30 mouse cellular contexts compared by ENCODE assay signal in the genomic region with DNA sequence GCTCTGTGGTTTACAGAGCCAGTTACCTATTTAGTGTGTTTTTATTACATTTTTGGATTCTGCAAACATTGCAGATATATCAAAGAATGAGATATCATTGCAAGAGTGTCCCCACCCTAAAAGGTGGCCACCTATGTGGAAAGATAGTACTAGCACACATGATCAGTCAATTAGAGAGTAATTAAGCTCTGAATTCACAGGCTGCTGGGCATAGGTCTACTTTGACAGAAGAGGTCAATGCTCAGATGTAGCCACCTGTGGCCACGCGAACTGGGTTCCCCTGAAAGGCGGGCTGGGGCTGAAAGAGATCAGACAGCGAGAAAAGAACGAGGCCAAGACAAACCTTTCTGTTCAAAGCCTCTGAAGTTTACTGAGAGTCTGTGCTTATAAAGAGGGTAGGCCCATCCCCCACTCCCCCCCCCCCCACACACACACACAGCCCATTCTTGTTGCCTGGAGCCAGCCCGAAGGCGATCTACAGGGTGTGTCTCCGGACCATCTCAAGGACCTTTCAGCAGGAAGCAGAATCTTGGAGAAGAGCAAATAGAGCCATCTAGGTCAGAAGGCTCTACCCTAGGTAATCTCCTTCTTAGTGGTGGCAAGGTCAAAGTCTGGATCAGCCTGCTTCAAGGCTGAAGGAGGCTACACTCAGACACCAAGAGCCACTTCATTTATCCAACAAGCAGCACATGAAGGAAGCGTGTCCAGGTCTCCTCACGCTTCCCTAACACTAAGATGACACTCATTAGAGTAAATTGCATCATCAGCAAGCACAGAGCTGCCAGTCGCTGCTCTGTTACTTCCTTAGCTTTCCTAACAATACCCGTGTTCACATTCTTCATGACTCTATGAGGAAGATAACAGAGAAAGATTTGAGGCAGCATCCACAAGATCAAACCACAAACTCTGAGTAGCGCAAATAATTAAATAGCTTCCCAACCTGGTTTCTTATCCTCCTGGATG. TPM values are rescaled to one million over a fixed set of nuclear protein-coding genes. Genes with fewer than 3 reads are reported as not detected.
A peak's percentile ranks its signal among the peaks of the same experiment; 100 is the strongest.
DNase-seq lines count a peak whose midpoint lies in the region; ATAC-seq and TF ChIP-seq lines count a peak whose summit lies in the region.
"Had no signal": no experiment of that assay in that cellular context is flagged by ENCODE, and none has a peak within 500 bp of the region (broad histone marks: within the 10 kb centered on the region; RNA-seq: fewer than 3 reads in every experiment).

No protein-coding gene starts in this region.

- H3K9ac ChIP-seq in intestine, postnatal 0 days (ENCODE audit: low read depth, low read length) = no peak overlapping the region
- H3K9ac ChIP-seq: embryonic facial prominence, embryonic 15.5 days; forebrain, embryonic 12.5 days; forebrain, postnatal 0 days; heart, embryonic 15.5 days; limb, embryonic 12.5 days; liver, embryonic 15.5 days; lung, embryonic 14.5 days; midbrain, embryonic 15.5 days; neural tube, embryonic 12.5 days had no signal

- H3K4me2 ChIP-seq in intestine, postnatal 0 days (replicated peaks; ENCODE audit: low read depth) = no peak overlapping the region
- H3K4me2 ChIP-seq: embryonic facial prominence, embryonic 15.5 days; forebrain, embryonic 12.5 days; heart, embryonic 15.5 days; limb, embryonic 12.5 days; liver, embryonic 15.5 days; lung, embryonic 14.5 days; midbrain, embryonic 15.5 days; neural tube, embryonic 12.5 days had no signal

- H3K9me3 ChIP-seq in intestine, postnatal 0 days (ENCODE audit: control insufficient read depth) = no peaks in the 10 kb centered on the region
- H3K9me3 ChIP-seq: embryonic facial prominence, embryonic 10.5 days; embryonic facial prominence, embryonic 15.5 days; forebrain, embryonic 12.5 days; heart, embryonic 10.5 days; heart, embryonic 15.5 days; limb, embryonic 12.5 days; liver, embryonic 15.5 days; midbrain, embryonic 10.5 days; midbrain, embryonic 15.5 days; neural tube, embryonic 12.5 days had no signal

- no peak for TF ChIP-seq POLR2A in kidney, adult 2 months (IDR thresholded peaks at IDR 0.05; ENCODE audit: low read depth, low read length)
- TF ChIP-seq POLR2A in bone marrow macrophage, adult 2 months (IDR thresholded peaks at IDR 0.05; ENCODE audit: borderline replicate concordance, low read depth, low read length) = no peak

- no peaks in the 10 kb centered on the region for H3K36me3 ChIP-seq in kidney, adult 2 months (ENCODE audit: control insufficient read depth, insufficient read depth, low read length)
- H3K36me3 ChIP-seq in intestine, postnatal 0 days (ENCODE audit: control insufficient read depth, insufficient read depth) = no peaks in the 10 kb centered on the region
- H3K36me3 ChIP-seq: embryonic facial prominence, embryonic 10.5 days; embryonic facial prominence, embryonic 15.5 days; forebrain, embryonic 12.5 days; heart, embryonic 10.5 days; heart, embryonic 15.5 days; limb, embryonic 12.5 days; liver, embryonic 15.5 days; midbrain, embryonic 10.5 days; midbrain, embryonic 15.5 days; neural tube, embryonic 12.5 days had no signal

- peak; percentile 33; the same call in 1 of the 2 replicates for ATAC-seq in intestine, postnatal 0 days
- ATAC-seq: CD4-positive, CD25-positive, alpha-beta regulatory T cell, adult 4 months; forebrain, postnatal 0 days; hindbrain, postnatal 0 days; midbrain, embryonic 15.5 days had no signal

- H3K27me3 ChIP-seq in kidney, adult 2 months (replicated peaks; ENCODE audit: control insufficient read depth, insufficient read depth, low read length) = no peaks in the 10 kb centered on the region
- H3K27me3 ChIP-seq in intestine, postnatal 0 days (replicated peaks; ENCODE audit: control insufficient read depth, insufficient read depth, low read length) = no peaks in the 10 kb centered on the region
- H3K27me3 ChIP-seq: embryonic facial prominence, embryonic 15.5 days; forebrain, embryonic 12.5 days; heart, embryonic 15.5 days; limb, embryonic 12.5 days; liver, embryonic 15.5 days; midbrain, embryonic 15.5 days; neural tube, embryonic 12.5 days had no signal

- no peak for TF ChIP-seq CTCF in kidney, adult 2 months (conservative IDR thresholded peaks at IDR 0.05; ENCODE audit: insufficient read depth, insufficient read length, low read depth, low read length)
- no peak for TF ChIP-seq CTCF in bone marrow macrophage, adult 2 months (IDR thresholded peaks at IDR 0.05; ENCODE audit: low read depth, low read length)
- TF ChIP-seq CTCF in intestine, postnatal 0 days (IDR thresholded peaks at IDR 0.05; ENCODE audit: low read depth) = no peak

- no peak overlapping the region; the same call in 1 of the 2 replicates for H3K27ac ChIP-seq in kidney, adult 2 months (ENCODE audit: insufficient read depth, low read depth, low read length)
- H3K27ac ChIP-seq in bone marrow macrophage, adult 2 months (ENCODE audit: insufficient read depth, low read depth, low read length) = peak overlapping the region; percentile 59
- H3K27ac ChIP-seq in intestine, postnatal 0 days (ENCODE audit: low read depth, low read length) = no peak overlapping the region
- H3K27ac ChIP-seq: embryonic facial prominence, embryonic 10.5 days; embryonic facial prominence, embryonic 15.5 days; forebrain, embryonic 12.5 days; heart, embryonic 10.5 days; heart, embryonic 15.5 days; hindbrain, postnatal 0 days; left cerebral cortex, adult 2 months; limb, embryonic 12.5 days; liver, embryonic 15.5 days; midbrain, embryonic 10.5 days; midbrain, embryonic 15.5 days; neural tube, embryonic 12.5 days had no signal

- DNase-seq in kidney, adult 2 months = peak; percentile 22
- DNase-seq in kidney, adult 8-10 months = no peak
- no peak for DNase-seq in lung, postnatal 25 days (ENCODE audit: low spot score)
- no peak for DNase-seq in B cell, adult 2 months
- no peak for DNase-seq in neural tube, embryonic 10.5 days (ENCODE audit: extremely low spot score, low spot score)
- DNase-seq: adrenal gland, postnatal 14 days; cerebellum, adult 18-20 months; cerebellum, postnatal 14 days; forebrain, postnatal 0 days; lung, embryonic 14.5 days; lung, postnatal 4 days; right cerebral cortex, adult 18-20 months; spleen, adult 18-20 months; thymus, adult 18-20 months; thymus, postnatal 25 days had no signal

- peaks cover 11% of the 10 kb centered on the region for H3K4me1 ChIP-seq in kidney, adult 2 months (ENCODE audit: control insufficient read depth, insufficient read depth, low read length)
- peaks cover 56% of the 10 kb centered on the region for H3K4me1 ChIP-seq in bone marrow macrophage, adult 2 months (ENCODE audit: control insufficient read depth, insufficient read depth, low read length)
- H3K4me1 ChIP-seq in intestine, postnatal 0 days (replicated peaks; ENCODE audit: control insufficient read depth, insufficient read depth, low read length) = no peaks in the 10 kb centered on the region
- H3K4me1 ChIP-seq: embryonic facial prominence, embryonic 10.5 days; embryonic facial prominence, embryonic 15.5 days; forebrain, embryonic 12.5 days; heart, embryonic 10.5 days; limb, embryonic 12.5 days; liver, embryonic 15.5 days; midbrain, embryonic 15.5 days; neural tube, embryonic 12.5 days had no signal

- H3K4me3 ChIP-seq in kidney, adult 2 months (ENCODE audit: insufficient read depth, low read depth, low read length) = no peak overlapping the region
- H3K4me3 ChIP-seq in bone marrow macrophage, adult 2 months (ENCODE audit: insufficient read depth, low read length) = no peak overlapping the region
- no peak overlapping the region for H3K4me3 ChIP-seq in intestine, postnatal 0 days (ENCODE audit: low read depth, low read length)
- H3K4me3 ChIP-seq: embryonic facial prominence, embryonic 10.5 days; embryonic facial prominence, embryonic 15.5 days; forebrain, embryonic 12.5 days; heart, embryonic 10.5 days; heart, embryonic 15.5 days; left cerebral cortex, adult 2 months; limb, embryonic 12.5 days; liver, embryonic 15.5 days; midbrain, embryonic 10.5 days; midbrain, embryonic 15.5 days; neural tube, embryonic 12.5 days had no signal

- 70% methylated on average over 13 of the region's 13 CpGs for WGBS in kidney, adult 2 months
- 61% methylated on average over 13 of the region's 13 CpGs for WGBS in intestine, postnatal 0 days

RNA-seq across cellular contexts. Expression of a gene that starts 19.7 kb away (rescaled TPM):
- 3.9 and 6.5 TPM in 2 replicates for polyA plus RNA-seq in kidney, adult 2 months (2012; rRNA removed)
- polyA plus RNA-seq in bone marrow macrophage, adult 2 months (2012; ENCODE audit: insufficient read depth, insufficient read length, missing spikeins) = 54.3 and 72.2 TPM in 2 replicates
- polyA plus RNA-seq in intestine, postnatal 0 days (2015; fragmentation: Nextera tagmentation; extraction: Ambion mirVana) = 42.4 and 42.8 TPM in 2 replicates
